Mouse (Mus musculus) midbrain, embryonic 15.5 days (tissue): Measurements from ENCODE around the gene Trappc5. TPM values are rescaled to one million over a fixed set of nuclear protein-coding genes. Genes with fewer than 3 reads are reported as not detected.

Source experiments
- ATAC-seq: fragments of 200-750 bp; cut with Nextera tagmentation; replicated peaks from 2 replicates; pipeline ENCODE4 v1.8.0; 2017; ENCODE audit warnings: moderate TSS enrichment
- H3K27ac ChIP-seq: fragments of 300-500 bp; sonication (generic); 2 replicates; pipeline ENCODE4 v1.5.1; 2015; ENCODE audit warnings: mild to moderate bottlenecking, inconsistent platforms
- H3K27me3 ChIP-seq: fragments of 300-500 bp; sonication (generic); replicated peaks from 2 replicates; pipeline ENCODE4 v1.6.1; 2015; ENCODE audit warnings: inconsistent platforms
- H3K36me3 ChIP-seq: fragments of 300-500 bp; sonication (generic); replicated peaks from 2 replicates; pipeline ENCODE4 v1.6.1; 2015; ENCODE audit warnings: inconsistent platforms
- H3K4me1 ChIP-seq: fragments of 300-500 bp; sonication (generic); 2 replicates; pipeline ENCODE4 v1.6.1; 2015; ENCODE audit warnings: inconsistent platforms
- H3K4me2 ChIP-seq: fragments of 300-500 bp; sonication (generic); 2 replicates; pipeline ENCODE4 v1.6.1; 2015; ENCODE audit warnings: inconsistent platforms, mild to moderate bottlenecking, moderate library complexity
- H3K4me3 ChIP-seq: fragments of 300-500 bp; sonication (generic); 2 replicates; pipeline ENCODE4 v1.5.1; 2015; ENCODE audit warnings: mild to moderate bottlenecking, inconsistent platforms
- H3K9ac ChIP-seq: fragments of 300-500 bp; sonication (generic); 2 replicates; pipeline ENCODE4 v1.6.1; 2015; ENCODE audit warnings: mild to moderate bottlenecking, inconsistent platforms
- H3K9me3 ChIP-seq: fragments of 300-500 bp; sonication (generic); 2 replicates; pipeline ENCODE4 v1.6.1; 2016; ENCODE audit warnings: inconsistent platforms
- WGBS: fragments of 180-500 bp; shearing (Covaris S2); methylation state at CpG from one replicate; pipeline ENCODE4 v1.1.7; 2015; ENCODE audit warnings: mixed read lengths; 5-methylcytosine and 5-hydroxymethylcytosine counted together
- polyA plus RNA-seq: library from polyadenylated mRNA; unstranded; fragments of >200 nt; fragmentation: Nextera tagmentation; extraction: Ambion mirVana; gene quantifications from 2 replicates; pipeline ENCODE4 v1.2.1, GENCODE M21; 2015

The Trappc5 gene
- polyA plus RNA-seq, 1 experiment from 2014 or later, result 68.4 TPM

DNA sequence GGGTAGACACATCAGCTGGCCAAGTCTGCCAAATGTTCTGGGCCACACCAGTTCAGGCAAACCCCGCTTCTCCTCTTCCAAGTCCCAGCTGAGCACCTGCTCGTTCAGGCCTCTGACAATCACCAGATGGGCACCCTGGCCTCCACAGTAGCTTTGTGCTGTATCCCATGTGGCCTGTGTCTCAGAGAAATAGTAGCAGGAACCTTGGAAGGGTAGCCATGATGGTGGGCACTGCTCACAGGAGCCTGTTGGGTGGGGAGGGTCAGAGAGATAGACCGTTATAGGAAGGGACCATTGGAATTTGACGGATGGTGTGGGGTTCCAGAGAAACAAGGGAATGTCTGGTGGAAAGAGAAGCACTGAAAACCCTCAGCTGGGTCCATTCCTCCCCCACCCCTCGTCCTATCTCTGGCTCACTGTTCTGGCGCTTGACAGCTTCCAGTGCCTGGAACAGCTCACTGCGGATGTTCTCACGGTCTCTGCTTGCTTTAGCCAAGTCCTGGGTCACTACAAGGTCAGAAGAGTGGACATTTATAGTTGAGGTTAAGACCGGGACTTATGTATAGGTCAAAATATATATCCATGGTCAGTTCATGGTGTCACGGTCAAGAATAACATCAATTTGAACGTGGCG lies 41.3 kb downstream of the Trappc5 start:
- Histone ChIP-seq H3K4me2 (no peak overlapping the region), H3K27ac (no peak overlapping the region), H3K9me3 (no peaks in the 10 kb centered on the region), H3K9ac (no peak overlapping the region), H3K4me3 (no peak overlapping the region), H3K4me1 (no peaks in the 10 kb centered on the region), H3K27me3 (no peaks in the 10 kb centered on the region), H3K36me3 (no peaks in the 10 kb centered on the region)
- 86% methylated on average over 12 of the region's 12 CpGs for WGBS
- ATAC-seq, result no peak

GRCm38 (mm10) chr8:3718559-3718958 lies 42.5 kb downstream of the Trappc5 start:
- Histone ChIP-seq H3K27me3 (no peaks in the 10 kb centered on the region), H3K27ac (no peak overlapping the region), H3K9me3 (no peaks in the 10 kb centered on the region), H3K4me3 (no peak overlapping the region), H3K4me2 (no peak overlapping the region), H3K36me3 (no peaks in the 10 kb centered on the region), H3K4me1 (no peaks in the 10 kb centered on the region), H3K9ac (no peak overlapping the region)
- no peak for ATAC-seq
- 20% methylated on average over 14 of the region's 14 CpGs for WGBS

DNA sequence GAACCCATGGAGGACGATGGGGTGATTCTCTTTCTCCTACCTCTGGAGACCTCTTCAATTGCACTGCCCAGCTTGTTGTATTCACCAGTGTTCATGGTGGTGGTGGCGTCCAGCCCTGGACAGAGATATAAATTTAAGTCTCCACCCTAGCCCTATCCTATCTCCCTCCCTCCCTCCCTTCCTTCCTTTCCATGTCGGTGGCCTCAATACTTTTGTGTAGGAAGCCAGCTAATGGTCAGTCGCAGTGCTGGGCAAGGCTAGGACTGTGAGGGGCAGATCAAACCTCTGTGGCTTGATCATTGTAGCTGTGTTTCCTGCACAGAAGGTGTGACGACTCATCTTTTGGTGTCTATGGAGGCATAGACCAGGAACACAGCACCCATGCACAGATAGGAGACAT lies 44.5 kb downstream of the Trappc5 start, which contains the start of gene Clec4g:
TSS of gene Clec4g (minus strand) at position 101 of the 400 bp plus-strand sequence.
- H3K9me3 ChIP-seq, result no peaks in the 10 kb centered on the region
- no peak within 1 kb of the TSS for H3K4me2 ChIP-seq
- ATAC-seq, result no peak
- WGBS, result 77% methylated on average over 5 of the region's 5 CpGs
- H3K27ac ChIP-seq, result no peak within 1 kb of the TSS
- no peak within 1 kb of the TSS for H3K4me3 ChIP-seq
- H3K27me3 ChIP-seq, result no peaks in the 10 kb centered on the region
- H3K36me3 ChIP-seq, result no peaks in the 10 kb centered on the region
- H3K9ac ChIP-seq, result no peak within 1 kb of the TSS
- H3K4me1 ChIP-seq, result no peaks in the 10 kb centered on the region

- no peaks in the 10 kb centered on the region for H3K4me1 ChIP-seq
- ATAC-seq, result no peak
- H3K4me3 ChIP-seq, result no peak overlapping the region
- no peaks in the 10 kb centered on the region for H3K27me3 ChIP-seq
- H3K9me3 ChIP-seq, result no peaks in the 10 kb centered on the region
- 43% methylated on average over 1 of the region's 1 CpGs for WGBS
- H3K27ac ChIP-seq, result no peak overlapping the region
- no peak overlapping the region for H3K9ac ChIP-seq
- no peak overlapping the region for H3K4me2 ChIP-seq
- H3K36me3 ChIP-seq, result no peaks in the 10 kb centered on the region
These were observed 44.9 kb downstream of the Trappc5 start for GRCm38 (mm10) chr8:3721041-3721440.

Other genes with a start within 250 kb of the Trappc5 start
- 4.9 and 5.4 TPM in 2 replicates for gene Pex11g, start 208.6 kb upstream of the Trappc5 start, polyA plus RNA-seq
- 0.23 and 0.49 TPM in 2 replicates for gene Tex45, start 205.4 kb upstream of the Trappc5 start, polyA plus RNA-seq
- gene Zfp358, start 183.2 kb upstream of the Trappc5 start, polyA plus RNA-seq, result 83.9 and 89.2 TPM in 2 replicates
- gene Mcoln1, start 175.8 kb upstream of the Trappc5 start, polyA plus RNA-seq, result 126 and 130 TPM in 2 replicates
- 42.5 and 45.5 TPM in 2 replicates for gene Pnpla6, start 160.9 kb upstream of the Trappc5 start, polyA plus RNA-seq
- 0.43 and 0.57 TPM in 2 replicates for gene C330021F23Rik, start 108.3 kb upstream of the Trappc5 start, polyA plus RNA-seq
- 51.8 and 53.5 TPM in 2 replicates for gene Camsap3, start 89.0 kb upstream of the Trappc5 start, polyA plus RNA-seq
- gene Xab2, start 55.0 kb upstream of the Trappc5 start, polyA plus RNA-seq, result 54.2 and 58.7 TPM in 2 replicates
- 73.4 and 84.0 TPM in 2 replicates for gene Pet100, start 54.8 kb upstream of the Trappc5 start, polyA plus RNA-seq
- 2.3 and 6.0 TPM in 2 replicates for gene Pcp2, start 50.8 kb upstream of the Trappc5 start, polyA plus RNA-seq
- gene Stxbp2, start 45.3 kb upstream of the Trappc5 start, polyA plus RNA-seq, result 40.5 and 52.9 TPM in 2 replicates
- gene Retn, start 20.5 kb upstream of the Trappc5 start, polyA plus RNA-seq, result 0.37 and 0.57 TPM in 2 replicates
- 0.15 and 0.26 TPM in 2 replicates for gene Mcemp1, start 10.5 kb upstream of the Trappc5 start, polyA plus RNA-seq
- gene Fcor, start 3.9 kb upstream of the Trappc5 start, polyA plus RNA-seq, result 18.3 and 19.0 TPM in 2 replicates
- 0.41 and 0.57 TPM in 2 replicates for gene Fcer2a, start 17.9 kb downstream of the Trappc5 start, polyA plus RNA-seq
- gene Clec4g, start 44.4 kb downstream of the Trappc5 start, polyA plus RNA-seq, result not detected in 2 replicates
- 0.23 TPM in 1 of 2 replicates, not detected in the other for gene Cd209a, start 72.7 kb downstream of the Trappc5 start, polyA plus RNA-seq
- gene Cd209e, start 178.0 kb downstream of the Trappc5 start, polyA plus RNA-seq, result not detected in 2 replicates
- gene Cd209d, start 202.3 kb downstream of the Trappc5 start, polyA plus RNA-seq, result not detected in 2 replicates